Mouse (Mus musculus) liver, postnatal 0 days (tissue): Measurements from ENCODE around the gene Ttll5. TPM values are rescaled to one million over a fixed set of nuclear protein-coding genes. Genes with fewer than 3 reads are reported as not detected.

Experiments
- ATAC-seq: fragments of 200-750 bp; cut with Nextera tagmentation; 2 replicates; pipeline ENCODE4 v1.8.0; 2017; ENCODE audit warnings: mild to moderate bottlenecking, moderate library complexity
- DNase-seq: peaks from one replicate; pipeline ENCODE4 v3.0.0-alpha.2; 2016
- H3K27ac ChIP-seq: fragments of 300-500 bp; sonication (generic); 2 replicates; pipeline ENCODE4 v1.5.1; 2014; ENCODE audit warnings: antibody characterized with exemption, moderate library complexity, mild to moderate bottlenecking, low read depth
- H3K27me3 ChIP-seq: fragments of 300-500 bp; sonication (generic); 2 replicates; pipeline ENCODE4 v1.6.1; 2014; ENCODE audit warnings: low read length, control low read depth, mixed read lengths; ENCODE audit not compliant: insufficient read depth
- H3K36me3 ChIP-seq: fragments of 300-500 bp; sonication (generic); replicated peaks from 2 replicates; pipeline ENCODE4 v1.6.1; 2014; ENCODE audit warnings: mild to moderate bottlenecking, control low read depth, low read length, moderate library complexity, mixed read lengths; ENCODE audit not compliant: insufficient read depth
- H3K4me1 ChIP-seq: fragments of 300-500 bp; sonication (generic); 2 replicates; pipeline ENCODE4 v1.6.1; 2014; ENCODE audit warnings: antibody characterized with exemption, mild to moderate bottlenecking, control low read depth; ENCODE audit not compliant: insufficient read depth
- H3K4me2 ChIP-seq: fragments of 300-500 bp; sonication (generic); 2 replicates; pipeline ENCODE4 v1.6.1; 2014; ENCODE audit warnings: low read depth, mild to moderate bottlenecking, low read length, moderate library complexity, mixed read lengths
- H3K4me3 ChIP-seq: fragments of 300-500 bp; sonication (generic); 2 replicates; pipeline ENCODE4 v1.5.1; 2014; ENCODE audit warnings: low read depth, low read length
- H3K9ac ChIP-seq: fragments of 300-500 bp; sonication (generic); replicated peaks from 2 replicates; pipeline ENCODE4 v1.6.1; 2014; ENCODE audit warnings: mild to moderate bottlenecking, moderate library complexity
- H3K9me3 ChIP-seq: fragments of 300-500 bp; sonication (generic); 2 replicates; pipeline ENCODE4 v1.6.1; 2016; ENCODE audit warnings: mild to moderate bottlenecking, control low read depth, low read length, mixed read lengths
- CTCF ChIP-seq: sonication (generic); IDR thresholded peaks from 2 replicates; pipeline ENCODE4 v1.5.1; 2016; ENCODE audit warnings: antibody characterized with exemption, low read depth
- EP300 ChIP-seq: IDR thresholded peaks from 2 replicates; pipeline ENCODE4 v1.6.1; 2016; ENCODE audit warnings: antibody characterized with exemption, low read depth, mild to moderate bottlenecking
- WGBS: fragments of 180-500 bp; shearing (Covaris S2); extraction: QIAGEN DNeasy Blood & Tissue Kit; methylation state at CpG from one replicate; pipeline ENCODE4 v1.1.7; 2014; ENCODE audit not compliant: insufficient replicate concordance; 5-methylcytosine and 5-hydroxymethylcytosine counted together
- polyA plus RNA-seq: library from polyadenylated mRNA; unstranded; fragments of >200 nt; fragmentation: Nextera tagmentation; extraction: Ambion mirVana; gene quantifications from 2 replicates; pipeline ENCODE4 v1.2.1, GENCODE M21; 2015

Ttll5 gene
- polyA plus RNA-seq, 1 experiment from 2014 or later: 2.8 TPM

- no peaks in the 10 kb centered on the region for H3K9me3 ChIP-seq
- H3K27ac ChIP-seq: no peak overlapping the region
- no peak overlapping the region for H3K4me2 ChIP-seq
- 81% methylated on average over 9 of the region's 9 CpGs for WGBS
- no peaks in the 10 kb centered on the region for H3K27me3 ChIP-seq
- DNase-seq (no peak), ATAC-seq (no peak)
- no peak for TF ChIP-seq CTCF
- TF ChIP-seq EP300: no peak
- H3K36me3 ChIP-seq: no peaks in the 10 kb centered on the region; the same call in 1 of the 2 replicates
- no peaks in the 10 kb centered on the region for H3K4me1 ChIP-seq
- no peak overlapping the region for H3K4me3 ChIP-seq
- no peak overlapping the region for H3K9ac ChIP-seq
Observed at GRCm38 (mm10) chr12:86022282-86022984, 198.0 kb downstream of the Ttll5 start.

GRCm38 (mm10) chr12:86023081-86023871 lies 198.8 kb downstream of the Ttll5 start:
- DNase-seq (no peak), ATAC-seq (no peak)
- H3K36me3 ChIP-seq: no peaks in the 10 kb centered on the region; the same call in 1 of the 2 replicates
- no peak overlapping the region for H3K4me2 ChIP-seq
- H3K27me3 ChIP-seq: no peaks in the 10 kb centered on the region
- H3K4me3 ChIP-seq: no peak overlapping the region
- H3K9ac ChIP-seq: no peak overlapping the region
- H3K4me1 ChIP-seq: no peaks in the 10 kb centered on the region
- WGBS: 74% methylated on average over 4 of the region's 4 CpGs
- TF ChIP-seq EP300 (no peak), CTCF (no peak)
- no peaks in the 10 kb centered on the region for H3K9me3 ChIP-seq
- H3K27ac ChIP-seq: no peak overlapping the region

- Histone ChIP-seq H3K27me3 (no peaks in the 10 kb centered on the region), H3K9ac (no peak overlapping the region), H3K4me2 (no peak overlapping the region), H3K9me3 (no peaks in the 10 kb centered on the region), H3K4me1 (no peaks in the 10 kb centered on the region), H3K27ac (no peak overlapping the region), H3K4me3 (no peak overlapping the region), H3K36me3 (no peaks in the 10 kb centered on the region; the same call in 1 of the 2 replicates)
- peak; percentile 43 for DNase-seq
- TF ChIP-seq EP300: no peak
- TF ChIP-seq CTCF: peak; percentile 69
- no peak for ATAC-seq
- WGBS: 61% methylated on average over 4 of the region's 4 CpGs
Observed at GRCm38 (mm10) chr12:86024426-86024825, 200.0 kb downstream of the Ttll5 start.

GRCm38 (mm10) chr12:86025480-86025879 lies 201.0 kb downstream of the Ttll5 start:
- 84% methylated on average over 6 of the region's 6 CpGs for WGBS
- no peaks in the 10 kb centered on the region for H3K9me3 ChIP-seq
- H3K4me3 ChIP-seq: no peak overlapping the region
- no peaks in the 10 kb centered on the region; the same call in 1 of the 2 replicates for H3K36me3 ChIP-seq
- H3K4me1 ChIP-seq: no peaks in the 10 kb centered on the region
- ATAC-seq (no peak), DNase-seq (no peak)
- H3K27ac ChIP-seq: no peak overlapping the region
- H3K9ac ChIP-seq: no peak overlapping the region
- TF ChIP-seq CTCF (no peak), EP300 (no peak)
- H3K4me2 ChIP-seq: no peak overlapping the region
- no peaks in the 10 kb centered on the region for H3K27me3 ChIP-seq

- no peaks in the 10 kb centered on the region for H3K27me3 ChIP-seq
- 78% methylated on average over 5 of the region's 5 CpGs for WGBS
- no peaks in the 10 kb centered on the region for H3K4me1 ChIP-seq
- no peak overlapping the region for H3K4me3 ChIP-seq
- H3K9me3 ChIP-seq: no peaks in the 10 kb centered on the region
- DNase-seq: no peak
- no peaks in the 10 kb centered on the region; the same call in 1 of the 2 replicates for H3K36me3 ChIP-seq
- no peak overlapping the region for H3K27ac ChIP-seq
- TF ChIP-seq EP300 (no peak), CTCF (no peak)
- no peak overlapping the region for H3K4me2 ChIP-seq
- no peak for ATAC-seq
- no peak overlapping the region for H3K9ac ChIP-seq
Observed at GRCm38 (mm10) chr12:86027000-86027399, 202.5 kb downstream of the Ttll5 start.

GRCm38 (mm10) chr12:86027747-86028146 lies 203.3 kb downstream of the Ttll5 start:
- WGBS: 79% methylated on average over 1 of the region's 1 CpGs
- H3K4me1 ChIP-seq: no peaks in the 10 kb centered on the region
- no peak overlapping the region for H3K4me2 ChIP-seq
- ATAC-seq (no peak), DNase-seq (no peak)
- H3K27ac ChIP-seq: no peak overlapping the region
- no peaks in the 10 kb centered on the region for H3K9me3 ChIP-seq
- no peak overlapping the region for H3K9ac ChIP-seq
- no peaks in the 10 kb centered on the region for H3K27me3 ChIP-seq
- H3K4me3 ChIP-seq: no peak overlapping the region
- TF ChIP-seq EP300 (no peak), CTCF (no peak)
- no peaks in the 10 kb centered on the region; the same call in 1 of the 2 replicates for H3K36me3 ChIP-seq
